Mouse (Mus musculus) cerebellum, postnatal 10 days (tissue): ENCODE results near the gene Smad1.
"Not testable (repeated sequence)": the region's sequence is repeated elsewhere in the genome, so short reads cannot be mapped to it uniquely, and the experiment has no call there.

ENCODE experiments used
- DNase-seq, 2 experiments: peaks; one replicate each; pipeline ENCODE4 v3.0.0; 2021; ENCODE audit warnings: mixed read lengths in 2 of 2

Smad1 gene

GRCm38 (mm10) chr8:79398994-79399650, at the start of gene Smad1:
Gene Smad1, minus strand, starts transcription at chr8:79399518.
- peak; percentile 97 to 98 for DNase-seq

DNA sequence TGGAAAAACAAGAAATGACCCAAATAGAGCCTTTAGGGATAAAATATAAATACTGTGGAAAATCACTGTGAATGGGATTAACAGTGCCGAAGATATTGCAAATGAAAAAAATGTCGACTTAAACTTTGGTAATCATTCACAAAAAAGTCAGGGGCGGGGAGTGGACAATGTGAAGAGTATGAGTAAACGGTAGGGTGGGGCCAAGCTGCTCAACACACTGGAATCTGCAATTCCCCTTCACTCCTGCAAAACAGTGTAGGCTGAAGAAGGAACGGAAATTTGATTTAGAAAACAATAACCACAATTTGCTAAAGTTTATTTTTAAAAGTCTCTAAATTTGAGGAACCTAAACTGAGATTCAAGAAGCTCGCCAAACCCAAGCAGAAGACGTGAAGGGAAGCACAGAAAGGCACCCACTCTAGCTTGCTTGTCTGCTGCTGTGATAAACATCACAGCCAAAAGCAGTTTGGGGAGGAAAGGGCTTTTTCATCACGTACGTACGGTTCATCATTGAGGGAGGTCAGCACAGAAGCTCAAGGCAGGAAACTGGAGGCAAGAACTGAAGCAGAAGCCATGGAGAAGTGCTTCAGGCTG, 48.0 kb upstream of the Smad1 start:
- no peak for DNase-seq

DNA sequence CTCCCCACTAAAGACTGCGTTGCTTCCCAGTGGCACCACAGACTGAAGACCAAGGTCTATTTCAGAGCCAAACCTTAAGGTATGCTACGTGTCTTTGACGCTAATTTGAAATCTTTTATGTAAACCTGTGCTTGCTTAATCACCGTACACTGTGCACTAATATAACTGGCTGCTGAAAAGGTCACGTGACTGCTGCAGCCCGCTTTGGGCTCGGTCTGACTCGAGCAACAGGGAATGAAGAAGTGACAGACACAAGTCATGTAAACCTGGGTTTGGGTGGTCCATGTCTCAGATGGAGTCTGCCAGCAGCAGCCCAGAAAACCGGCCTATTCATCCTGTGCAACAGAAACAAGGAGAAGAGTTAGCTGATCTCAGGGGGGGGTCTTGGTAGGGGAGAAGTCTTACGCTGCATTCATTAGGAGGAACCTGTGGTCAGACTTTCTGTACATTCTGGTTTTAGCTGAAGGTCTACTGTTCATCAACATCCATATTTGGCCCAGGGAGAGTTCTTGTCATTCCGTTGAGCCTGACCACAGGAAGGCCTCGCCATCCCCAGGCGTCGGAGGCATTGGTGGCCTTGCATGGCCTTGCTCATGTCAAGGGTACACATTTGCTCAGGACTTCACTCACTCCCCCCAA, 44.3 kb upstream of the Smad1 start:
- DNase-seq = no peak

DNA sequence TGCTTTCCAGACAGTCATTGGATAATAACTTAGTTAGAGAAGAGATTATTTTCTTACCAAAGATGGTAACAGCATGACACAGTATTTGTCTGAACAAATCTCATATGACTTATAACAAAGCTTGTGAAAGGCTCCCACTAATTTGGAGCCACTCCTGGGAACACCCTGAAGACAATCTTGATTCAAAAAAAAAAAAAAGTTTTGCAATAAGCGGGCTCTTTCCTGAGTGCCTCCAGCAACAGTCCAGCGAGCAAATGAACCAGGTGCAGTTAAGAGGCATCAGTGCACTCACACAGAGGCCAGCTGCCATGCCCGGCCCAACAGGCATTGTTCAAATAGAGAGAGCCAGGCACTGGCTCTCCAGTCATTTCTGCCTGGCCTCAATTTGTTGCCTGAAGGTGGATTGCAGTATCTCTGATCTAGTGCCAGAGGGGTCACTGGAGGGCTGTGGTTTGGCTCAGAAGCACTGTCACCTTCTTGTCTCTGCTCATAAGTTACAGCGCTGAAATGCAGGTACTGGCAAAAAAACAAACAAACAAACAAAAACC, 34.7 kb upstream of the Smad1 start:
- peak; percentile 30 to 41 for DNase-seq

- DNase-seq = no peak
Observed at GRCm38 (mm10) chr8:79414907-79415306, 15.6 kb upstream of the Smad1 start.

- no peak for DNase-seq
Observed at GRCm38 (mm10) chr8:79410501-79410900, 11.2 kb upstream of the Smad1 start.

DNA sequence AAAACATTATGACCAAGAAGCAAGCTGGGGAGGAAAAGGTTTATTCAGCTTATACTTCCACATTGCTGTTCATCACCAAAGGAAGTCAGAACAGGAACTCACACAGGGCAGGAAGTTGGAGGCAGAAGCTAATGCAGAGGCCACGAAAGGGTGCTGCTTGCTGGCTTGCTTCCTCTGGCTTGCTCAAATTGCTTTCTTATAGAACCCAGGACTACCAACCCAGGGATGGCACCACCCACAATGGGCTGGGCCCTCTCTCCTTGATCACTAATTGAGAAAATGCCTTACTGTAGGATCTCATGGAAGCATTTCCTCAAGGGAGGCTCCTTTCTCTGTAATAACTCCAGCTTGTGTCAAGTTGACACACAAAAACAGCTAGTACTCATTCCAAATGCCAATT, 8.0 kb upstream of the Smad1 start:
- DNase-seq = not testable (repeated sequence)

- DNase-seq = no peak
Observed at GRCm38 (mm10) chr8:79404895-79405557, 5.7 kb upstream of the Smad1 start.

DNA sequence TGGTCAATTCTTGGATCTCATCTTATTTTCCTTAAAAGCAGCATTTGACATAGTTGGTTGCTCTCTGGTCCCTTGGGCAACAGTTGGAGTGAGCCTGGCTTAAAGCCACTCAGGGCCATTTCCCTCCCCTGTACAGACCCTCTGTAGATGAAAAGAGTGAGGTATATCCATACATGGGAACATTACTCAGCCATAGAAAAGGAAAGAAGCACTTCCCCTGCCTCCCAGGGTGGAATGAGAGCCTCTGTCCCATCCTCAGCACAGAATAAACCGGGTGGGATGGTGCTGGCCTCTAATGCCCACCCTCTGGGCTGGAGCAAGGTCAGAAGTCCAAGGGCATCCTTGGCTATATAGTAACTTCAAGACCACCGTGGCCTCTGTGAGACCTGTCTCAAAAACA, 1.4 kb upstream of the Smad1 start:
- no peak for DNase-seq

DNA sequence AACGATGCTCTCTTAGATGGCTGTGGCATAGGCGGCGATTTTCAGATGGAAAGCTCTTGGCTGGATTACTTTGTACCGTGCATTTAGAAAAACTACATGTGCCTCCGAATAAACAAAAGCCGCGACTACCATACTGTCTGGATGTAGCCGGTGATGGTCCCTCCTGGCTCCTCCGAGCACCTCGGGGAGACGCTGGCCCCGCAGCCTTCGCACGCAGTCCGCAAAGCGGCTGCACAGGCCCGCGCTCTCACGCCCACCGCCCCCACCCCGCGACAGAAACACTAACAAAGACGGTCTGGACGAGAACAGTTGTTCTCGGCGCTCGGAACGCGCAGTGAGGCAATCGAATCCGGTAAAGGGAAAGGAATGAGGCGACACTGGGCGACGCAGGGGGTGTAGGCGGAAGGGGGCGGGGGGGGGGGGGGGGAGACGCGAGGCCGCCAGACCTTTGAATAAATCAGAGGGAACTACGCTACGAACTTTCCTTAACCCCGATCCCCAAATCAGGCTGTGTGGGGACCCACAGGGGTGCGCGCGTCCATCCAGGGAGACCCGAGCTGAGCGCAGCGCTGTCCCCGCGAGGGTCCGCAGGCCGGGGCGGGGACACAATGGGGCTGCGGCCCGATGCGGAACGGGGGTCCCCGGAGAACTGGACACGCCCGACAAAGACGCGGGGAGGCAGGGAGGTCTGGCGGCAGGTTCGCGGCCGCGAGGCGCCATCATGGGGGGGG, 902 bp downstream of the Smad1 start:
- DNase-seq = peak; percentile 70 to 73

DNA sequence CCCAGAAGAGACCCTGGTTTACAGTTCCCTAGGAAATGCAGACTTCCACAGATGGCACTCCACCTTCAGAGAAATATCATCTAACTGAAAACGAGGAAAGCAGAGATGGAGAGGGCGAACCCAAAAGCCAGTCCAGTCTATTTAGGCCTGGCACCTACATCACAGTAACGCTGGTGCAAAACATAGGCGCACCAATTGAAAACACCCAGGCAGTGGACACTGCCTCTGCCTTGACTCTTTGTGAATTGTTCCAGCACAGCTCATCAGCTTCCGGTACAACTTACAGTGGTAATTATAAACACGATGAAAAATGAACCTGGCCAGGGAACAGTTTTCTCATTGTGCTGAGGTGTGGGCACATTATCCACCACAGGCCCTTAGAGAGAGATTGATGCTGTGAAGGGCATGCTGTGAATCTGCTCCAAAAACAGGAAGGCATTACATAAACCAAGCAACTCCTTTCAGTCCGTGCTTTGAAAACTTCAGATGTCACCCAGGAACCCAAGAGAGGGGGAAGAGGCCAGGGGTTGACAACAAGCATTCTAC, 1.5 kb downstream of the Smad1 start:
- peak in 1 of 2 experiments; percentile 38 for DNase-seq

DNA sequence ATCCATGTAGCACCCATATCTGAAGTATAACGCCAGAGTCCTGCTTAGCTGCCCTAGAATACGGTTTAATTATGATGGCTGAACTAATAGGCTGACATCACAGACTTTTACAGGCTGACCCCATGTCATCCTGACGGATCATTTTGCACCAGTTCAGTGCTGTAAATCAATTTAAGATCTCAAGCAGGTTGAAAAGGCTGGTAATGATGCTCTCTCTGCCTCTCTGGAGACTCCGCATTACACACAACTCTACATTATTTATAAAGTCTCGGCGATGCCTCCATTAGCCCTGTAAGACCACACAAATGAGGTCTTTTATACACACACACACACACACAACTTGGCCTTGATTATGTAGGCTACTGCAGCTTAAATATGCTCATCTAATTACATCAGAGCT, 2.4 kb downstream of the Smad1 start:
- no peak for DNase-seq

DNA sequence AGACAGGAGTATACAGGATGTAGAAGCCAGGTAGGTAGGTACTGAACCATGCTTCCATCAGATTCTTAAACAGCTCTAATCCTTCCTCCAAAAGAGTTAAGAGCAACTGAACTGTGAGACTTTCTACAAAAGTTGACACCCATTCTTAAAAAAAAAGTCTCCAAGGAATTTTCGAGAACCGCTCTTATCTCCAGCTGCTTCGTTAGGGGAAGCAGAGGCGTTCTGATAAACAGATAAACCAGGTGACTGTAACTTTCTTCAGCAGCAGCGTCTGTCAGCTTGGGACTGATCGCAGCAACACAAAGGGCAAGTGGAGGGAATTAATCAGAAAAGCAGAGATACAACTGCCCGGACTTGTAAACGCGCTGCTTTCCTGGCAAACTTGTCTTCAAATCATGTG, 5.3 kb downstream of the Smad1 start:
- DNase-seq = no peak

GRCm38 (mm10) chr8:79393215-79393614, 6.1 kb downstream of the Smad1 start:
- DNase-seq = no peak

DNA sequence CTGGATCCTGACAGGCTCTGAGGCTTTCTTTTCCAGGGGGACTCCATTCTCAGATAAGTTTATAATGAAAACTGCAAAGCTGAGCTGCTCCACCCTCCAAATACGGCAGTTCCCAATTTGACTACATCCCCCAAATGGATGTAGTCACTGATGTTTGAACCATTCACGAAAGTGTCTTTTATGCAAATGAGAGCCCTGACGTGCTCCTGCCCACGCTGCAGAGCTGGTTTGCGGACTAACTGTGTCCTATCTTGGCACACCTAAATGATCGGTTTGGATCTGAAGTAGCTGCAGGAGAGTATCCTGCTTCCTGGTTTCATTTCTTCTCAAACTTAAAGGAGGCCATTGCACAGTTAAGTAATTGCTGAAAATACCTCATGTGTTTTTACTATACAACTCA, 6.7 kb downstream of the Smad1 start:
- no peak for DNase-seq

GRCm38 (mm10) chr8:79391454-79391853, 7.9 kb downstream of the Smad1 start:
- no peak for DNase-seq

DNA sequence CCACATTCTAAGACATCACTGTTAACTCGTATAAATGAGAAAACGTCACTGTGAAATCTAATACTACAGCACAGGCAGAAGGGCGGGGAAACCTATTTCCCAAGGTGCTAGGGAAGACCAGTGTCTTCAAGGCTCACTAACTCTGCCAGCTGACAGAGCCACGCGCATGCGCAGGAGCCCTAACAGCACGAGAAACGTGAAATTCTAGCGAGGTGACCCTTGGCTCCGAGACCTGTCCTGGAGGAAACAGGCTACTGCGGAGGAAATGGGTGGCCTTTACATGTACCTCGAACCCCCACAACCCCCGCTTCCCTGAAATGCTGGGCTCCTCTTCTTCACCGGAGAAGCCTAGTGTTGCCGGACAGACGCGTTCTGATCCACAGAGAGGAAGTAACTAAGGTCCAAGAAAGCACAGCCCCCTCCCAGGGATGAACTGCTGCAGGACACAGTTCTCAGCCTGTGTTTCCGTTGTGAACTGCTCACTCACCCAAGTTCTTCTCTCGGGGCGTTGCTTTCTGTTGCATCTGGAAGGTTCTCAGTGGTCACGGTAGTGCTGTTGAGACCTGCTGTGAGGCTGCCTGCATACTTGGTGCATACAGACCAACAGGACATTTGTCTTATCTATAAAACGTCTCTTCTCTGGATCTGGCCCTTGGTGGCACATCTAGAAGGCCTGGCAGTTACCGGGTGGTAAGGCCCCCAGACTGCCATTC, 10.1 kb downstream of the Smad1 start:
- no peak for DNase-seq

DNA sequence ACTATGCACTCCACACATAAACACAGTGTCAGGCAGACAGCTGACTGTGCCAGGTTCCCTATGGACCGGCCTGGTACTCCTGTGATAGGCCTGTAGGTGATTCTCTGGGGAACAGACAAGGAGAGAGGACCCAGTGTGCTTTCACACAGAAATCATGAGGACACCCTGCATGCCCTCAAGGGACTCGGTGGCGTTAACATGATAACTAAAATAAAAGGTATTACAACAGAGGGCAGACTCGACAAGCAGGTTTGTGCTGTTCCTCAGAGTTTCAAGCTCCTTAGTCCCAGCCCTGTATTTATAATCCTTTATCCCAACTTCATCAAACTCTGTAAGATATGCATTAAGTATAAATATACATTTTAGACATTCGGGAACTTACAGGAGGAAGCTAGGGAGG, 12.5 kb downstream of the Smad1 start:
- no peak for DNase-seq

DNA sequence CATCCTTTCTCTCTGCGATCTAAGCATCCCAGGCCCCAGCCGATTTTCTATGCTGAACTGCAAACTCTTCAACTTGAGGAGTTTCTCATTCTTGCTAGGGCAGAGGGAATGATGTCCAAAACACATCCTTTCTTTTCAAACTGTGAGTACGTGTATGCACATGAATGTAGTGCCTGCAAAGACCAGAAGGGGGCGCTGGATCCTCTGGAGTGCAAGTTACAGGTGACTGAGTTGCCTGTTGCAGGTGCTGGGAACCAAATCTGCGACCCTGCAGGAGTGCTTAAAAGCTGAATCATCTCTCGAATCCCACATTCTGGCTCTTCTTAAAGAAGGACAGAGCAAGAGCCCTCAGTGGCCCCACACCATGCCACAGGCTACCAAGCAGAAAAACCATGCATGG, 13.0 kb downstream of the Smad1 start:
- peak in 1 of 2 experiments; percentile 42 for DNase-seq

GRCm38 (mm10) chr8:79384276-79385271, 14.7 kb downstream of the Smad1 start:
- no peak for DNase-seq
